Mouse (Mus musculus) large intestine, adult 2 months (tissue): ENCODE measurements around the gene Col8a2. TPM values are rescaled to one million over a fixed set of nuclear protein-coding genes. Genes with fewer than 3 reads are reported as not detected.

ENCODE experiments used
- DNase-seq: peaks from one replicate; pipeline ENCODE4 v3.0.0-alpha.2; 2012; ENCODE audit warnings: low read depth, low spot score
- WGBS: fragments of 180-500 bp; shearing (Covaris S2); methylation state at CpG from one replicate; pipeline ENCODE4 v1.1.7; 2018; 5-methylcytosine and 5-hydroxymethylcytosine counted together
- polyA plus RNA-seq: library from polyadenylated mRNA; depleted of rRNA; stranded (reverse); fragments of >200 nt; gene quantifications from 2 replicates; pipeline ENCODE4 v1.2.3, GENCODE M21; 2012

Col8a2 gene
- polyA plus RNA-seq, 1 experiment: 1.9 TPM

DNA sequence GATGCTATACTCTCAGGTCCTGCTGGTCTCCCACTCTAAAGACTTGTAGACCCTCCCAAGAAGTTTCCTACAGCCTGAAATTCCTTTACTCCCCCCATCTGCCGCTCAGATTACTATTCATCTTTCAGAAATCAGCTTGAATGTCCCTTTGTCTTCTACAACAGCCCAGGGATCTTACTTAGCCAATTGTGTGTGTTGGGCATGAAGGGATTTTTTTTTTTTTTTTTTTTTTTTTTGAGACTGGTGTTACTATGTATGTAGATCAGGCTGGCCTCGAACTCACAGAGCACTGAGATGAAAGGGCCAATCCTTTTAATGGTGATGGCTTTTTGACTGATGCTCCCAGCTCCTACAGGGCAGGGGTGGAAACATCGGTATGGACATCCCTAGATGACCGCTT, 9.3 kb downstream of the Col8a2 start:
- 63% methylated on average over 4 of the region's 4 CpGs for WGBS
- no peak for DNase-seq

DNA sequence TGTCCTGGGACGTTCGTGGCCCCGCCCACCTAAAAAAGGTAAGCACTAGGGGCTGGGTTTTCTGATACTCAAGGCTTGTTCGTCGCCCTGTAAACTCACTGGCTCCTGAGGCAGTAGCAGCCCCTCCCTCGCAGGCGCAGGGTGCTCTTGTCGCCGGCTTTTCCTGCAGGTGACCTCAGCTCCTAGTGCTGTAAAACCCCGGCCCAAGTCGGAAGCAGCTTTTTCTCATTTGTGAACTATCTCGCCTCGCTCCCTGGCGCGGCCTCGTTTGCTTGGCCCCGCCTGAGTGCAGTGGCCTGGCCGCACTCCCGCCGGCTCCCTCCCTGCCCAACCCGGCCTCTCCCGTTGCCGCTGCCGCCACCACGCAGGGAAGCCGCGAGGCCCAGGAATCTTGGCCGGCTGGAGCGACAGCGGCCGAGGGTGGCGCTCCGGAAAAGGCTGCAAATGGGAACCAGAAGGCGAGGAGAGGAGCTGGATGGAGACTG, 10.1 kb downstream of the Col8a2 start:
- WGBS: 3% methylated on average over 34 of the region's 34 CpGs
- DNase-seq: no peak

DNA sequence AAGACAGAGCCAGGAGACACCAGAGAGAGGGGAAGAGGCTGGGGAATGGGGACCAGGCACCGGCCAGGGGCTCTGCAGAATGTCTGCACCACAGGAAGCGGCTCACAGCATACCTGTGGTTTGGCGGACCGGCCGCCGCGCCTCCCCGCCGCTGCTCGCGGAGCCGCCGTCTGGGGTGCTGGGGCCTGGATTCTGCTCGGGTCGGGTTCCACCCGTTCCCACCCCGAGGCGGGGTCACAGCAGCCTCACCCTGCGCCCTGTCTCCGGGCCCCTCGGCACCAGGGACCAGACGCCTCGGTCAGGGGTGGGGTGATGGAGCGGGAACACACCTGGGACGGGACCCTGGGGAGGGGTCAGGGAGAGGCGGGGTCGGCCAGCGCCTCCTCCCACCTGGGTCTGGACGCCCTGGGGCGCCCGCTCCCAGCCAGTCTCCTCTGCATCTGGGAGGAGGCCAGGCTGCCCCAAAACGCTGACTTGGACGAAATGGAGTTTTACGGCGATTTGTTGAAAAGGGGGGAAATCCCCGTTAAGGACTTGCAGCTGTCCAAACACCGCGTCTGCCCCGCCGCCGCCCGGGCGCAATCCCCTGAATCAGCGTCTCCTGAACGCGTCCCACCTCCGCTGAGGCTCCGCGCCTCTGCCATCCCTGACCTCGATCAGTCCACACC, 14.5 kb downstream of the Col8a2 start:
- 2% methylated on average over 50 of the region's 50 CpGs for WGBS
- no peak for DNase-seq

DNA sequence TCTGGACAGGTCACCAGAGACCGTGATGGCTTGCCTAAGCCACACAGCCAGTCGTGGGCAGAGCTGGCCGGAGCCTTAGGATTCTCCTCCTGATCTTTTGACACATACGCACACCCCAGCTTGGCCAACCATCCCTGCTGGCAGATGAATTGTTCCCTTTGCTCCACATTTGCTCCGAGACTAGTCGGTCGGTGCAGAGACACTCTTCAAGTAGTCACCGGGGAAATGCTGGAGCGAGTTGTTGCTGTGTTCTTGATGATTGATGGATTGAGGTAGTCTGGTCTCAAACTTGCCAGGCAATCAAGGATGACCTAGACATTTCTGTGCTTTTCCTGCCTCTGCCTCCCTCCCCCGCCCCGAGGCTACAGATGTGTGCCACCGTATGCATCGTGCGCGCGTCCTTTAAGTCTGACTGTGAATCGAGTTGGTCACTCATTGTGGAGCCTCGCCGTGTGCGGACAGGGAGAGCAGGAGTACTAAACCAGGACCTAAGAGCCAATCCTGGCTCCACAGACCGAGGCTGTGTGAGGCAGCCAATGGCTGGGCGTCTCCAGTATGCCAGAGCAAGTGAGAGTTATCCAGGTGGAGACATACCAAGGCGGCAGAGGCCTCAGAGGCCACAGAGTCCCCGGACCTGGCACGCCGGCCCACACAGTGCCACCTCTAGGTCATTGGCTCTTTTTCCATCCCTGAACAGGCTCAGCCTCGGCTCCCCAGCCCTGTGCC, 15.2 kb downstream of the Col8a2 start:
- 28% methylated on average over 27 of the region's 27 CpGs for WGBS
- DNase-seq: no peak

DNA sequence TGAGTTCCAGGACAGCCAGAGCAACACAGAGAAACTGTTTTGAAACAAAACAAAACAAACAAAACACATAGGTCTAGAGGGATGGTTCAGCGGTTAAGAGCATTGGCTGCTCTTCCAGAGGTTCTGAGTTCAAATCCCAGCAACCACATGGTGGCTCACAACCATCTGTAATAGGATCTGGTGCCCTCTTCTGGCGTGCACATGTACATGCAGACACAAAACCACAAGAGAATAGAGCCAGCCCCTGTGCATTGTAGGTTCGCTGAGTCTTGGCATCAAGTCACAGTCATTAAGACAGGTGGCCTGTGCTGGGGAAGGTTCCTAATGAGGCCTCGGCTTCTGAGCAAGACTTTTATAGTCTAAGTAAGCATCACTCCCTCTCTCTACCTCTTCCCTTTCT, 17.3 kb downstream of the Col8a2 start:
- no peak for DNase-seq
- WGBS: 60% methylated on average over 4 of the region's 4 CpGs

DNA sequence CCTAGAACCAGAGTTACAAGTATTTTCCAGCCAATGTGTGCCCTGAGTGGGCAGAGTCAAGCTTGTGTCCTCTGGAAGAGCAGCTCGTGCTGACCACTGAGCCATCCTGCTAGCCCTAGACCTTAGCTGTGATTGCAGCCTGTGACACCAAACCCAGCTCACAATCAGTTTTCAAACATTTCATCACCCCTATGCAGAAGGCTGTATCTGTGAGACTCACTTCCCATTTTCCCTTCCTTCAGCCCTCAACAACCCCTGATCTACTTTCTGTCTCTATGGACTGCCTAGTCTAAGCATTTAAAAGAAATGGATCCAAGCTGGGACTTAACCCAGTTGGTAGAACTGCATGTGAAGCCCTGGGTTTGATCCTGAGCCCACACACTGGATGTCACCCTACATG, 18.8 kb downstream of the Col8a2 start:
- DNase-seq: no peak
- WGBS: 91% methylated on average over 1 of the region's 1 CpGs

DNA sequence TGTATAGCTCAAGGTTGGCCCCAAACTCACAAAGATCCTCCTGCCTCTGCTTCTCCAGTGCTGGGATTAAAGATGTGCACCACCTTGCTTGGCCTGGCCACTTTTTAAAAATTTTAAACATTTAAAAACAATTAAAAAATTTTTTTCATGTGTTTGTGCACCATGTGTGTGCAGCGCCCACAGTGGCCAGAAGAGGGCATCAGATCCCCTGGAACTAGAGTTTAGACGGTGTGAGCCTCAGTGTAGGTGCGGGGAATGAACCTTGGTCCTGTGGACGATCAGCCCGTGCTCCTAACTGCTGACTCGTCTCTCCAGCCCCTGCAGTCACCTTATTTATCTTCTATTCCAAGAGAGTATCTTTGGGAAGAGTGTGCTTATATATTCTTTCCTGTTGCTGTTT, 19.5 kb downstream of the Col8a2 start:
- DNase-seq: no peak
- 88% methylated on average over 6 of the region's 6 CpGs for WGBS

DNA sequence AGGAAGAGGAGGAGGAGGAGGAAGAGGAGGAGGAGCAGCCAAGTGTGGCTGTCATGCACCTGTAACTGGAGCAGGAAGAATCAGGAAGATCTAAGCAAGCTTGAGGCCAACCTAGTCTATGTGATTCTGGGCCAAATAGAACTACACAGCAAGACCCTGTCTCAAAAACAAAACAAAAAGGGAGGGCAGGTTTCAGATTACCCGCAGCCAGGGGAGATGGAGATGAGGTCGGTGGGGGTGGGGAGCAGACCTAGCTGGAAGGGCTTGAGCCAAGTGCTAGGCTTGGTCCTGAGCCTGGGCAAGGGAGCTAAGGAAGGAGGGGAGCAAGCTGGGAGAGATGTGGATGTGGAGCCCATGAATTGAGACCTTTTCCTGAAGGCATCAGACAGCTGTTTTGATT, 20.2 kb downstream of the Col8a2 start:
- no peak for DNase-seq
- WGBS: 23% methylated on average over 2 of the region's 2 CpGs

DNA sequence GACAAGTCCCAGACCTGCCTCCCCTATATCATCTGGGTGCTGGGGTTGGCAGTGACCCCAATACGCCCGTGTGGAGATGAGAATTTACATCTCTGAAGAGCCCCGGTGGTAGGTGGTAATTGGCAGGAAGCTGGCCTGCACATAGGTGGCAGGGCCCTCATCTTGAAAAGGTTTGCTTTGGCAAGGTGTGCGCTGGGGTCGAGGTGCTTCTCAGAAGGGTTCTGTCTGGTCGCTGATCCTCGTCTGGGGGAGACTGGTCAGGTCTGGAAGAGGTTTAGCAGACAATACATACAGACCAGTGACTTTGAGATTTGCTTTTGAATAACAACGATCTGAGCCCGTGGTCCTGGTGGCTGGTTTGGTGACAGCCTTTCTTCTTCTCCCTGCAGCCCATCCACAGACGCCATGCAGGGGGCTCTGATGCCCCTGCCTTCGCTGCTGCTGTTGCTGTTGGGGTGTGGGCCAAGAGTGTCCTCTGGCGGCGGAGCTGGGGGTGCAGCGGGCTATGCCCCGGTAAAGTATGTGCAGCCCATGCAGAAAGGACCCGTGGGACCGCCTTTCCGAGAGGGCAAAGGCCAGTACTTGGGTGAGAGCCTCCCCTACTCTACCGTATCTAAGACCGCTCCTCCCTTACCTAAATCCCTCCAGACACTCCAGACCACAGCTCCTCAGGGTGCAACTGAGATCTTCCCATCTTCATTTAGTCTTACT, 22.8 kb downstream of the Col8a2 start:
- DNase-seq: no peak
- 16% methylated on average over 20 of the region's 20 CpGs for WGBS

DNA sequence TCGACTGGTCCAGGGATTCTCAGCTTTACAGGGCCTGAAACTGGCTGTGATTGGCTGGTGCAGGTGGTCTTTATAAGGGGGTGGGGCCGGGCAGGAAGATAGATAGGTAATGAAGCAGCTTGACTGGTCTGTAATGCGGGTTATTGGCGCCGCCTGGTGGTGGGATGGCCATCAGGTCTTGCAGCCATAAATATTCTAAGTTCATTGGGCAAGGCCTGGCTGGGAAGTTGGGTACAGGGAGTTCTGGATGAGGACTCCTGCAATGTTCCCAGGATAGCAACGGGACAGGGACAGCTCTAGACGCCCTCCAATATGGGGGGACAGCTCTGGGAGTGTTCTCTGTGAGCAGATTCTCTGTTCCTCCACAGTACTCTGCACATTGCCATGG, 23.3 kb downstream of the Col8a2 start:
- no peak for DNase-seq
- WGBS: 1% methylated on average over 7 of the region's 7 CpGs

DNA sequence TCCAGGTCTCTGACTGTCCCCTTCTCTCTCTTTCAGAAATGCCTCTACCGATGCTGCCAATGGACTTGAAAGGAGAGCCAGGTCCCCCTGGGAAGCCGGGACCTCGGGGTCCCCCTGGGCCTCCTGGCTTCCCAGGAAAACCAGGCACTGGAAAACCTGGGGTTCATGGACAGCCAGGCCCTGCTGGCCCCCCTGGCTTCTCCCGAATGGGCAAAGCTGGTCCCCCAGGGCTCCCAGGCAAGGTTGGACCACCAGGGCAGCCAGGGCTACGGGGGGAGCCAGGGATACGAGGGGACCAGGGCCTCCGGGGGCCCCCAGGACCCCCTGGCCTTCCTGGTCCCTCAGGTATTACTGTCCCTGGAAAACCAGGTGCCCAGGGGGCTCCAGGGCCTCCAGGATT, 23.8 kb downstream of the Col8a2 start:
- DNase-seq: no peak
- 74% methylated on average over 7 of the region's 7 CpGs for WGBS

DNA sequence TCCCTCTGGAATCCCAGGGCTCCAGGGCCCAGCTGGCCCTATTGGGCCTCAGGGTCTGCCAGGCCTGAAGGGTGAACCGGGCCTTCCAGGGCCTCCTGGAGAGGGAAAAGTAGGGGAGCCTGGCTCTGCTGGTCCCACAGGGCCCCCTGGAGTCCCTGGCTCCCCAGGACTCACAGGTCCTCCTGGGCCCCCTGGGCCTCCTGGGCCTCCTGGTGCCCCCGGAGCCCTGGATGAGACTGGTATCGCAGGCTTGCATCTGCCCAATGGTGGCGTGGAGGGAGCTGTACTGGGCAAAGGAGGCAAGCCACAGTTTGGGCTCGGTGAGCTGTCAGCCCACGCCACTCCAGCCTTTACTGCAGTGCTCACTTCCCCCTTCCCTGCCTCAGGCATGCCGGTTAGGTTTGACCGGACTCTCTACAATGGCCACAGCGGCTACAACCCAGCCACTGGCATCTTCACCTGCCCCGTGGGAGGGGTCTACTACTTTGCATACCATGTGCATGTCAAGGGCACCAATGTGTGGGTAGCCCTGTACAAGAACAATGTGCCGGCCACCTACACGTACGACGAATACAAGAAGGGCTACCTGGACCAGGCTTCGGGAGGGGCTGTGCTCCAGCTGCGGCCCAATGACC, 25.1 kb downstream of the Col8a2 start:
- 91% methylated on average over 16 of the region's 16 CpGs for WGBS
- DNase-seq: no peak

DNA sequence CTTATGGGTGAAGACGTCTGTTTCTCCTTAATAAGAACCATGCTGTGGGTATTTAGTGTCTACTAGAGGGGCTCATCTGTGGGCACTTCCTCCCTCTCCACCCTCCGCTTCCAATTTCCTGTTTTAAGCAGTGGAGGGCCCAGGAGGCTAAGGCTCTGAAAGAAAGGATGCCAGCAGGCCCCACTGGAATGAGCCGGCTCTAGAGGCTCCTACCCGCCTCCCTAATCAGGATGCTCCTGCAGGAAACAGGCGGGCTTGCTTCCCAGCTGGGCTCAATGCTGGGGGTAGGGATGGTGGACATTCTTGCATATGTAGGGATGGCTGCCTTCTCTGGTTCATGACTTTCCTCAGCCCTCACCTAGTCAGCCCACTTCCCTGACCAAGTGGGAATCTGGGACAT, 26.6 kb downstream of the Col8a2 start:
- 72% methylated on average over 5 of the region's 5 CpGs for WGBS
- no peak for DNase-seq

DNA sequence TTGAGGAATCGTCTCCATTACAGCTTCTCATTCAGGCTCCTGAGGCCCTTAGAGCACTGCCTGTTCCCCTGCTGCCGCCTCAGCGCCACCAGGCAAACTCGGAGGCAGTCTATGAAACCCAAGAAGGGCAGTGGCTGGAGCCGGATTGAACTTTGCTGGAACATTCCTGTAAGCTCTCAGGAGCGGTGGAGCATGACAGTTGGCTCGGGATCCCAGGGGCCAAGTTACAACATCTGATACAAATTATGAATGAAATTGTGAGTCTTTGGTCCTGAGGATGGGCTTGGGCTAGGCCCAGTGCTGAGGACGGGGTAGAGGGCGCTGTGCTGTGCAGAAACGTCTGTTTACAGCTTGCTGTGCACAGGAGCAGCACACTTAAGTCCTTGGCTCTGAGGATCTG, 27.8 kb downstream of the Col8a2 start:
- WGBS: 70% methylated on average over 10 of the region's 10 CpGs
- DNase-seq: no peak

DNA sequence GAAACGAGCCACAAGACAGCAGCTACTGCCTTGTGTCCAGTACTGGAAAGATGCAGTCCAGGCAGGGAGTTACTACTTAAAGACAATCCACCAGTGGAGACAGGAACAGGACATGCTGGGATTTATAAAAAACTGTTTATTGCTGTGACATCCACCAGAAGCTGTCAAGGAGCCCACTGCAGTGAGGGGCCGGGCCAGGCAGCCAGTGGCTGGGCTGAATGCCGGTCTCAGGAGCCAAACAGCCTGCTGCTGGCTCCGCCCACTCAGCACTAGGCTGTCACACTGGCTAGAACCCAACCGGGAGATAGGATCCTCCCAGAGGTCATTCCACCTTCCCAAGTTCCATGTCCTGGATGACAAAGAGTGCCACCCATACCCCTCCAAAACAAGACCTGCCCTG, 29.3 kb downstream of the Col8a2 start:
- WGBS: 37% methylated on average over 5 of the region's 5 CpGs
- no peak for DNase-seq

DNA sequence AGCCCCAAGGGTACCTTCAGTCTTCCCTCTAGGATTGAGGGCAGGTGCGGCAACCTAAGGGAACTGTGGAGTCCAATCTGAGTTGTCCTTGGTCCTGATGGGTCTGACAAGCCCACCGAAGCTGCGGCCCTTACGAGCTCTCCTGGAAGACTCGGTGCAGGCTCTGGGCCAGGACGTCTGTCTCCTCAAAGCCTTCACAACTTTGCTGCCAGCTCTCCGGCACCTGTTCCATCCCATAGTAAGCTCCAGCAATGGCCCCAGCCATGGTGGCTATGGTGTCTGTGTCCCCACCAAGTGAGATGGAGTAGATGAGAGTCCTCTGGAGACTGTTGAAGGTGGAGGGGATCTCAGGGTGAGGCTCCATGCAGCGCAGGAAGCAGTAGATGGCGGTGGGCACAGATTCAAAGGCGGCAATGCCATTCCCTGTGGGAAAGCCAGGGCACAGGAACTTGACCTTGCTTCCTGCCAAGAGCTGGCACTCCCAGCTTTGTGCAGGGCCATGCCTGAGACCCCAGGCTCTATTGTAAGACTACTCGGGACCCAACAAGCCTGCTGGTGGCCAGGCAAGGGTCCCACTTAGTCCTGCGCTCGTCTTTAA, 29.9 kb downstream of the Col8a2 start:
- no peak for DNase-seq
- WGBS: 93% methylated on average over 13 of the region's 13 CpGs

DNA sequence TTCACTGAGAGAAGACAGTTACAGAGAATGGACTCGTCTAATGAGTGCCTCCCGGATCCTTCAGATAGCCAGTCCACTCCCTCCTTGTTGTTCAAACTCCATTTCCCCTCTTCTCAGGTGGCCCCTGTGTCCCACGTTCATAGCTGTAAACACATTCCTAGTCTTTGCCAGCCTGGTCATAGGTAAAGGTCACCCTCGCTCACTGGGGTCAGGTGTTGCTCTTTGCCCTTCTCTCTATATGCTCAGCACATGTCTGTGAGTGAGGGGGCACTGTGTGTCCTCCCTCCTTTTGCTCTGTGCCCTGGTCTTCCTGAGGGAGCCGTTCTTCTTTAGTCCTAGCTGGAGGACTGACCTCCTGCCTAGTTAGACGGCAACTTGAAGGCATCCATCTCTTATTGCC, 33.2 kb downstream of the Col8a2 start:
- WGBS: 81% methylated on average over 6 of the region's 6 CpGs
- no peak for DNase-seq

DNA sequence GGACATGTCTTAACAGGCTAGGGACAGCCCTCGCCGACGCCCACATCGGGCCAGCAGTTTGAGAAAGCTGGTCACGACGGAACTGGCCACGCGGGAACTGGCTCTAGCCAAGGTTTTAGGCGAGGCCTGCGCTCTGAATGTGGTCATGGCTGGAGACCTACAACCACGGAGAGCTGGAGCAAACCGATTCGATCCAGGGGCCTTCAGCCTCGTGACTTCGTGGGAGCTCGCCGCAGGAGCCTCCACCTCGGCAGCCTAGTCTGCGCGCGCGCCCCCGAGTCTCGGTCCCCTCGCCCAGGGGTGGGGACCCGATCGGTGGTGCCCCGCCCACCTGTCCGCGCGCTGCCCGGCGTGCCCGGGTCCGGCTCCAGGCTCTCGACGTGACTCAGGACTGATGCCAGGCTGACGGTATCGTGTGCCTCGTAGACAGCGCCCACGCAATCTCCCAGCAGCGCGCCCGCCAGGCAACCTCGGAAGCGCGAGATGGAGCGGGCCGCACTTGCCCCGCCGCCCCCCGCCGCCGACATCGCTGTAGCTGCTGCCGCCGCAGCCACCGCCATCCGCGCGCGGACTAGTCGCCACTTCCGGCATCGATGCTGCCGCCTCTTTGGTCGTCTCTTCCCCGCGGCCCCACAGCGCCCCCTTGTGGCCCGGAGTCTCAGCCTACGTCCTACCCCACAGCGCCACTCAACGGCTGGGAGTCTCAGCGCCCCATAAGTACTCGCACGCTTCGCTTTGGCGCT, 34.7 kb downstream of the Col8a2 start, which contains the start of gene Adprhl2:
Adprhl2 (minus strand) TSS at position 593 of the 743 bp plus-strand sequence.
- WGBS: 1% methylated on average over 80 of the region's 80 CpGs

DNA sequence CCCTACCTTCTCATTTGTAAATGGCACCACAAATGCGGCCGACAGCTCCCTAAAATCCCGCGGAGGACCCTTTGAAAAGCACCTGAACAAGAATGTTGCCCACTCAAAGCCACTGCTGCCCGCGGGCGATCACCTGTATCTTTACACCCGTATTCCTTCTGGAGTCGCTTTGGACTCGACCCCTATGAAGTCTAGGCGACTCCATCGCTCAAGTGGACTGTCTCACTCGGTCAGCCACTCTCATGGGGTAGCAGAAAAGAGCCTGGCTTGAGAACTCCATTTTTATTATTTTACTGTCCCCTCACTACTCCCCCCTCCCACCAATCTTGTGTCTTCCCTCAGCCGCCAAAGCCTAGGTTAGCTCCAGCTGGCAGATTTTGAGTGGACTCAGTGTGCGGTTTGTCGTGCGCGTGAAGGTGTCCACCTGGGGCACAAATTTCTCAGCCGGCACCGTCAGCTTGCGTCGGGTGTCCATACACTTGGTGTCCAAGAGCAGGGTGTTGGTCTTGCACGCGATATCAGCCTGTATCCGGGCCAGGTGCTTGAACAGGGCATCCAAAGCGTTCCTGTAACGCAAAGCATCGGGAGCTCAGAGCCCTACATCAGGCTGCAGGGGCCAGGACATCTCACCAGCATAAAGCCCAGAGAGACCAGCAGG, 35.4 kb downstream of the Col8a2 start:
- 58% methylated on average over 28 of the region's 28 CpGs for WGBS
- no peak for DNase-seq

More for the DNA sequence above, 34.7 kb downstream of the Col8a2 start, which contains the start of gene Adprhl2:
- DNase-seq: peak; percentile 81
